Mouse (Mus musculus) heart, postnatal 0 days (tissue): ENCODE data around the gene Ralgps1.

ENCODE experiments used
- CTCF ChIP-seq: IDR thresholded peaks from 2 replicates; pipeline ENCODE4 v1.5.1; 2016; ENCODE audit warnings: antibody characterized with exemption, control low read depth, low read depth
- EP300 ChIP-seq: IDR thresholded peaks from 2 replicates; pipeline ENCODE4 v1.6.1; 2016; ENCODE audit warnings: antibody characterized with exemption, low read depth

GRCm38 (mm10) chr2:33253572-33254190 is 117.6 kb downstream of the Ralgps1 start:
- TF ChIP-seq CTCF: no peak
- no peak for TF ChIP-seq EP300
